Mouse (Mus musculus) heart, postnatal 25 days (tissue): ENCODE measurements around the gene Katnal1. TPM values are rescaled to one million over a fixed set of nuclear protein-coding genes. Genes with fewer than 3 reads are reported as not detected.

Experiments used
- DNase-seq: peaks from one replicate; pipeline ENCODE4 v3.0.0; 2022; ENCODE audit warnings: low spot score
- intact Hi-C: fragments of 180-260 bp; cut with DNase I; formaldehyde crosslinking; loops from one replicate; pipeline ENCODE4 v1.15.1; 2025
- total RNA-seq, 2 experiments: library from RNA; stranded (reverse); gene quantifications; 2 replicates each; pipeline ENCODE4 v1.2.3; 2021

Gene Katnal1
- total RNA-seq, 2 experiments from 2014 or later = 9.2 to 9.9 TPM

- DNase-seq = no peak
- intact Hi-C loops = no loop called here
Measured at GRCm38 (mm10) chr5:148896515-148896914, 32.6 kb downstream of the Katnal1 start.

GRCm38 (mm10) chr5:148895833-148896232 lies 33.3 kb downstream of the Katnal1 start:
- DNase-seq = no peak
- intact Hi-C loops = no loop called here

GRCm38 (mm10) chr5:148895034-148895433 lies 34.1 kb downstream of the Katnal1 start:
- intact Hi-C loops = no loop called here
- no peak for DNase-seq

- intact Hi-C loops = no loop called here
- no peak for DNase-seq
Measured at GRCm38 (mm10) chr5:148890237-148890636, 38.9 kb downstream of the Katnal1 start.

GRCm38 (mm10) chr5:148888032-148888431 lies 41.1 kb downstream of the Katnal1 start:
- intact Hi-C loops = no loop called here
- no peak for DNase-seq

GRCm38 (mm10) chr5:148885821-148886609 lies 43.1 kb downstream of the Katnal1 start:
- no peak for DNase-seq
- intact Hi-C loops = no loop called here

GRCm38 (mm10) chr5:148883671-148884070 lies 45.4 kb downstream of the Katnal1 start:
- DNase-seq = no peak
- intact Hi-C loops = no loop called here

- intact Hi-C loops = loop anchor here (5.0 kb wide), 1 partner anchor 67 kb away; no protein-coding TSS in a partner anchor
Measured at GRCm38 (mm10) chr5:148879218-148879617, 49.9 kb downstream of the Katnal1 start.

GRCm38 (mm10) chr5:148873116-148873515 lies 56.0 kb downstream of the Katnal1 start:
- intact Hi-C loops = no loop called here
- DNase-seq = no peak

More at GRCm38 (mm10) chr5:148879218-148879617, 49.9 kb downstream of the Katnal1 start:
- DNase-seq = no peak

GRCm38 (mm10) chr5:148869583-148869982 lies 59.5 kb downstream of the Katnal1 start:
- intact Hi-C loops = no loop called here
- DNase-seq = no peak

- intact Hi-C loops = no loop called here
- no peak for DNase-seq
Measured at GRCm38 (mm10) chr5:148867766-148868165, 61.4 kb downstream of the Katnal1 start.

GRCm38 (mm10) chr5:148867171-148867570 lies 61.9 kb downstream of the Katnal1 start:
- DNase-seq = no peak
- intact Hi-C loops = no loop called here

- intact Hi-C loops = no loop called here
- DNase-seq = no peak
Measured at GRCm38 (mm10) chr5:148866571-148866970, 62.5 kb downstream of the Katnal1 start.

- intact Hi-C loops = no loop called here
- no peak for DNase-seq
Measured at GRCm38 (mm10) chr5:148863409-148863808, 65.7 kb downstream of the Katnal1 start.

GRCm38 (mm10) chr5:148862853-148863252 lies 66.3 kb downstream of the Katnal1 start:
- DNase-seq = no peak
- intact Hi-C loops = no loop called here

- intact Hi-C loops = no loop called here
- no peak for DNase-seq
Measured at GRCm38 (mm10) chr5:148862136-148862535, 67.0 kb downstream of the Katnal1 start.

- no peak for DNase-seq
- intact Hi-C loops = no loop called here
Measured at GRCm38 (mm10) chr5:148857522-148857921, 71.6 kb downstream of the Katnal1 start.

- intact Hi-C loops = no loop called here
Measured at GRCm38 (mm10) chr5:148855047-148855446, 74.1 kb downstream of the Katnal1 start.

GRCm38 (mm10) chr5:148854166-148854565 lies 75.0 kb downstream of the Katnal1 start:
- intact Hi-C loops = no loop called here
- no peak for DNase-seq

More at GRCm38 (mm10) chr5:148855047-148855446, 74.1 kb downstream of the Katnal1 start:
- DNase-seq = no peak

GRCm38 (mm10) chr5:148849516-148849915 lies 79.6 kb downstream of the Katnal1 start:
- intact Hi-C loops = no loop called here

GRCm38 (mm10) chr5:148847032-148847431 lies 82.1 kb downstream of the Katnal1 start:
- intact Hi-C loops = no loop called here
- DNase-seq = no peak

More at GRCm38 (mm10) chr5:148849516-148849915, 79.6 kb downstream of the Katnal1 start:
- DNase-seq = no peak

GRCm38 (mm10) chr5:148837069-148837468 lies 92.1 kb downstream of the Katnal1 start:
- no peak for DNase-seq
- intact Hi-C loops = no loop called here
